Mouse (Mus musculus) layer of hippocampus, postnatal 25 days (tissue): ENCODE results near the gene Itgav. TPM values are rescaled to one million over a fixed set of nuclear protein-coding genes. Genes with fewer than 3 reads are reported as not detected.

Source experiments
- DNase-seq, 2 experiments: peaks; one replicate each; pipeline ENCODE4 v3.0.0; 2022; ENCODE audit warnings: mixed read lengths in 2 of 2, low spot score in 1 of 2; ENCODE audit errors: extremely low spot score in 1 of 2
- total RNA-seq, 2 experiments: library from RNA; stranded (reverse); gene quantifications; 2 replicates each; pipeline ENCODE4 v1.2.3; 2021

Itgav gene
- 10 to 100 TPM; 47.7 to 56.4 TPM for total RNA-seq

- DNase-seq, result peak; percentile 65
Measured at GRCm38 (mm10) chr2:83723921-83724826, at the start of gene Itgav. TSS of gene Itgav (plus strand) at chr2:83724397.

- DNase-seq, result no peak
Measured at GRCm38 (mm10) chr2:83674421-83674820, 49.8 kb upstream of the Itgav start.

- DNase-seq, result no peak
Measured at GRCm38 (mm10) chr2:83674896-83675295, 49.3 kb upstream of the Itgav start.

- DNase-seq, result no peak
Measured at GRCm38 (mm10) chr2:83675681-83676080, 48.5 kb upstream of the Itgav start.

GRCm38 (mm10) chr2:83676226-83676870, 47.8 kb upstream of the Itgav start:
- DNase-seq, result no peak

- no peak for DNase-seq
Measured at GRCm38 (mm10) chr2:83681332-83681731, 42.9 kb upstream of the Itgav start.

DNA sequence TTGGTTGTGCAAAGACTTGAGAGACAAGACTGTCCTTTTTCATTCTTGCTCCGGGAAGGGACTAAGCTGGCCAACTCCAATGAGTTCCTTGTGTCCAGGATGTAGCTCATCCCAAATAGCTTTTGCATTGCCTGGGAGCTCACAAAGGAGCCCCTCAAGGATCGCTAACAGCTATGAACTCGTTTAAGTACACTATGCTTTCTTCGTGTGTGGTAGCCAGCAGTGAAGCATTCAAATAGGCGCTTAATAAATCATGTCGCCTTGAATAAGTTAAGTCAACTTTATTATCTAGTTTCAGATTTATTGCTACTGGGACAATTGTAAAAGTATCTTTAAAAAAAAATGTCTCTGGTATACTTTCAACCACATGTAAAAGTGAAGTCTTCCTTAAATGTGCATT, 42.4 kb upstream of the Itgav start:
- no peak for DNase-seq

GRCm38 (mm10) chr2:83682282-83682681, 41.9 kb upstream of the Itgav start:
- no peak for DNase-seq

DNA sequence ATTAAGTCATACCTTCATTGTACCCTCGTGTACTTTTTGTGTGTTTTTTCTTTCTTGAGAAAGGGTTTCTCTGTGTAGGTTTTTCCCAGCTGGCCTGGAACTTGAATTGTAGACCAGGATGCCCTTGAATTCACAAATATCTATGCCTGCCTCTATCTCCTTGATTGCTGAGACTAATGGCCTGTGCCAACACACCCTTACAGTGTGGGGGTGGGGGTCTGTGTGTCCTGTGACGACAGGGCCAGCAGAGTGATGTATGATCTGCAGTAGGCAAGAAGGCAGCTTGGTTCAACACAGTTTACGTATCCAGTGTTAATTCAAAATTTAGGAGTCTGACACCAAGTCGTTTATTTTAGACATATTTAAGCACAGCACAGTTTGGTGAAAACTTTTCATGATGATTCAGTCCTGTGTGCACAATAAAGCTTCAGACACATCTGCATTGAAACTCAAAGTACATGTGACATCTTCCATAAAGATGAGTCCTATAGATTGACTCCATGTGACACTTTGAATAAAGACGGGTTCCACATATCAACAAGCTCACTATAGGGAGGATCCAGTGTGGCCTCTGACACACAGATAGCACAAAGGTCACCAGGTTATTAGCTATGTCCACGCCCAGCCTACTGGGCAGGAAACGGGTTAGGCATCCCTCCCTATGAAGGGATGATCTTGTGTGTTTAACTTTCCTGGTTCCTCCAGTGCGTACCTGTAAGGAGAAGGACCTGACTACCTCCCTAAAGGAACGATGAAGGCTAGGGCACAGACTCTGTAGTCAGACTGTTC, 40.3 kb upstream of the Itgav start:
- no peak for DNase-seq

- no peak for DNase-seq
Measured at GRCm38 (mm10) chr2:83684691-83685090, 39.5 kb upstream of the Itgav start.

DNA sequence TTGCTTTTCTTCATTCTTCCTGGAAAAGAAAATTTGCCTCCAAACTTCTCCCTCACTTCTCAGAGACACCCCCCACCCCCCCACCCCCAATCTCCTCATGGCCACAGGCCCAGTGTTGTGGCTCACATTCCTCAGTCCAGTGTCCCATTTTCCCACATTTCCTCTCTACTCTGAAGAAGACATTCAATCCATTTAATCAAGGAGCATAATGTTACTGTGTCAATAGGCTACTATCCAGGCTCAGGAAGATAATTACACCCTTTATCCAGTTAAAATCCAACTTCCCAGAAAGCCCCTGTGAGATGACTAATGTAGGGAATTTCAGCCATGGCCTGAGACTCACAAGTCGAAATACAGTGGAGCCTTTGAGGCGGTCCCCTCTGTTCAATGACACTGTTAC, 33.8 kb upstream of the Itgav start:
- no peak for DNase-seq

- DNase-seq, result no peak
Measured at GRCm38 (mm10) chr2:83692651-83693545, 31.3 kb upstream of the Itgav start.

DNA sequence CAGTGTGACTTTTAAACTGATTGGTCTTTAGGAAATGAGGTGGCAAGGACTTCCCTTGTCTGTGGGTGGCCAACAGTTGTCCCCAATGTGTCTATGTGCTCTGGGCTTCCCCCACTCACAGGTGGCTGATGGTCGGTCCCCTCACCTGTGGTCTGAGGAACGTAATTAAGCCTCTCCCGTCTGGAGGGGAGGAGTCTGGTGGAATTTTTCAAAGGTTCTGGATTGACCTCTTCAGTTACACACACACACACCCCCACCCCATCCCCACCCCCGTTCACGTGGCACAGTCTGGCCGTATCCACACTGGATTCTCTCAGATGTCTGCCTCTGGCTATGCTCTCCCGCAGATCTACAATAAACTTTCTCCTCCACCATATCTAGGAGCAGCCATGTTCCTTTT, 30.1 kb upstream of the Itgav start:
- DNase-seq, result no peak

DNA sequence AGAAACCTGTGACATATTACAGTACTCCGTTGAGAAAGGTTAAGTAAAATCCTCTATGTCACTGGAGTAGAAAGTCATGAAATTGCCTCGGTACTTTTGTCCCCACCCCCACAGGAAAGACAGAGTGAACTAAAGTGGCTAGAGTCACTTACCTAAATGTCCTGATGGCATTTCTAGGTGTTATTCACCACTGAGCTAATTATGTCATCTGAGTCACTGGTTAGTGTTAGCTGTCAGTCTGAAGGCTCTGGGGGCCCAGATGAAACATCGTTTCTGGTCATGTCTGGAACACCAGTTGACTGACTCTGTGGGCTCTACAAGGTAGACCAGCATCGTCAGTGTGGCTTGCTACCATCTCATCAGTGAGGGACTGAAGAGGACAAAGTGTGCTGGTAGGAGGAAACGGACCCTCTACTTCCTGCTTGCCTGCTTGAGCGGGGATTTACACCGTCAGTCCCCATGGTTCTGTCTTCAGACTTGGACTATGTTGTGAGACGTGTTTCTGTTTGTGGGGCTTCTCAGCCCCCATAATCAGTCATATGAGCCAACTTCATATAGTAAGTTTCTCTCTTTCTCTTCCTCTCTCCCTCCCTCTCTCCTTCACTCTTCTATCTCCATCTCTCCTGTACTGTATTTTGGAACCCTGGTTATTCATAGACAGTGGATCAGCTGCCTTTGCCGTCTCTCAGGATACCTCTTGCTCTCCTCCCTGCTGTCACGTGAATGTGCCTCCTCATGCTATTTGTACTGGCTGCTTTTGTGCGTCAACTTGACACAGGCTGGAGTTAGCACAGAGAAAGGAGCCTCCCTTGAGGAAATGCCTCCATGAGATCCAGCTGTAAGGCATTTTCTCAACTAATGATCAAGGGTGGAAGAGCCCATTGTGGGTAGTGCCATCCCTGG, 28.6 kb upstream of the Itgav start:
- no peak for DNase-seq

GRCm38 (mm10) chr2:83698484-83698883, 25.7 kb upstream of the Itgav start:
- DNase-seq, result no peak

DNA sequence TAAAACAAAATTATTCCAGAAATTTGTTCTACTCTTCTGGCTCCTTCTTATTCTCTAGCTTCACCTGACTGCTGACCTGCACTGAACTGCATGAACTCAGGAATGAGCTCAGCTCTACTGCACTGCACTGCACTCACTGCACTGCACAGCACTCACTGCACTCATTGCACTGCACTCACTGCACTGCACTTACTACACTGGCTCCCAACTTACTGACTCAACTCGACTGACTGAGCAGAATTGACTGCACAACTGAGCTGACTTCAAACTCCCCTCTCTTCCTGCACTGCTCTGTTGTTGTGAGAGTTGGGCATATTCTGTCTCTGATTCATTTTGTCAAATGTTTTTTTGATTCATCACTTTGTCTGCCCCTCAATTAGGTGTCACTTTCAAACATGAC, 24.9 kb upstream of the Itgav start:
- no peak for DNase-seq

DNA sequence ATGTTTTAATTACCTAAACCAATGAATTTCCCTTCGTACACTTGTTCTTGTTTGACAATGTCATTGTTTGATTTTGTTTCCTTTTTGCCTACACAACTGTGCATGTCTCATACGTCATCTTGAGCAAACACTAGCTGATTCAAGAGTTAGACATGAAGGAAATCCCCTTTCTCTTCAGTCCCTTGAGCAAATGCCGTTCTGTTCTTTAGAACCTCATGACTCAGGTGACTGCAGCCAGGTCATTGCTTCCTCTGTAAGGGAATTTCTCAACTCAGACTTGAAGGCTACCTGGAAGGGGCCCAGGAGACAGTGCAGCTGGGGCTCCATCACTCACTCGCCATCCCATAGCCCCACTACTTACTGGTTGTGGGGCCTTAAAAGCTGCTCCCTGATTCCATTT, 23.5 kb upstream of the Itgav start:
- no peak for DNase-seq

DNA sequence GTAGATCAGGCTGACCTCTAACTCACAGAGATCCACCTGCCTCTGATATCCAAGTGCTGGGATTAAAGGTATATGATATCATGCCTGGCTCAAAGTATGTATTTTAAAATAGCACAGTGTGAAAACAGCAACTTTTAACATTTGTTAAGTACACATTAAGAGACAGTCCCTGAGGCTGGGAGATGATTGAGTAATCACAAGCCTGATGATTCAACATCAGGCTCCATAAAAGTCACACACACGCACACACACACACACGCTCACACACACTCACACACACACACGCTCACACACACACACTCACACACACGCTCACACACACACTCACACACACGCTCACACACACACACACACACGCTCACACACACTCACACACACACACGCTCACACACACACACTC, 21.8 kb upstream of the Itgav start:
- DNase-seq, result no peak

DNA sequence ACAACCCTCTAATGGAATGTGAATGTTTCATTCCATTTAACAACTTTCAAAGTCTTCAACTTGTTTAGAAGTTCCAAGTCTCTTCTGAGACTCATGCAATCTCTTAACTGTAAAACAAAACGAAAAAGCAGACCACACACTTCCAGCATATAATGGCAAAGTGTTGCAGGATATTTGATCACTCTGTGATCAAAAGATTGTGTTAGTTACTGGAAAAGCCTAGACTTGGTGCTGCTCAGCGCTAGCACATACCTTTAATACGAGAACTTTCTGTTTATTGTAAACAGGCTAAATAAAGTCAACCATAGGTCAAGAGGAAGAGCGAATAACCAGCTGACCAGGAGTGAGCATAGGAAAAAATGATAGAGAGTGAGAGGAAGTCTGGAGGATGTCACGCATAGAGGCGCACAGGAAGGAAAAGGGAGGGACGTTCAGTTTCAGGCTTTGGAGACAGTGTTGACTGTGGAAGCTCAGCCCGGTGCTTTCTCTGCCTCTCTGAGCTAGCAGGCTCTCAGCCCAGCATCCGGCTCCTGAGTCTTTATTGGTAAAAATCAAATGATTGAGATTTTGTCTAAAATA, 18.5 kb upstream of the Itgav start:
- DNase-seq, result no peak
